Mouse (Mus musculus) stomach, postnatal 0 days (tissue): ENCODE results near the gene Gm29776.

Source experiments
- CTCF ChIP-seq: IDR thresholded peaks from 2 replicates; pipeline ENCODE4 v1.5.1; 2016; ENCODE audit warnings: antibody characterized with exemption, low read depth, mild to moderate bottlenecking, moderate library complexity
- EP300 ChIP-seq: optimal IDR thresholded peaks from 2 replicates; pipeline ENCODE3; 2016; ENCODE audit warnings: antibody characterized with exemption

DNA sequence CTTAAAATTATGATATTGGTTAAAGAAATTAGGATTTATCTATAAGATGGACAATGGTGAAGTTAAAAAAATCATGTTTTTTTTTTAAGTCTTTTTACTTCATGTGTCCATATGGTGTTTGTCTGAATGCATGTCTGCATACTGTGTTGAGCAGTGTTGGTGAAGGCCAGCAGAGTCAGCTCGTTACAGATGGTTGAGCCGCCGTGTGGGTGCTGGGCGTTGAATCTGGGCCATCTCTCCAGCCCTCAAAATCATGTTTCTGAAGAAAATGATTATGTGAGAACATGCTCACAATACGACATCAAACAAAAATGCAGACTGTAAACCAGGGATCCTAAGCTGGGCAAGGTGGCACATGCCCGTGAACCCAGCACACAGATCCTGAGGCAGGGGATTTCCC is 31.7 kb upstream of the Gm29776 start:
- no peak for TF ChIP-seq CTCF
- no peak for TF ChIP-seq EP300
